Mouse (Mus musculus) yolk sac, embryonic 10.5 days (tissue): ENCODE results near the gene Dhx38.

Source experiments
- DNase-seq: peaks from one replicate; pipeline ENCODE4 v3.0.0-alpha.2; 2017; ENCODE audit warnings: low spot score

The Dhx38 gene

GRCm38 (mm10) chr8:109565498-109566333, at the start of gene Dhx38, which contains the start of gene Txnl4b:
Gene Dhx38 (minus strand): TSS chr8:109565861.
Gene Txnl4b (plus strand): TSS chr8:109565892.
- peak; percentile 98 for DNase-seq

GRCm38 (mm10) chr8:109614243-109615210, 48.9 kb upstream of the Dhx38 start, which contains the start of gene Pkd1l3:
Gene Pkd1l3 (plus strand): TSS chr8:109614517.
- no peak for DNase-seq

GRCm38 (mm10) chr8:109609153-109609502, 43.5 kb upstream of the Dhx38 start:
- DNase-seq: no peak

DNA sequence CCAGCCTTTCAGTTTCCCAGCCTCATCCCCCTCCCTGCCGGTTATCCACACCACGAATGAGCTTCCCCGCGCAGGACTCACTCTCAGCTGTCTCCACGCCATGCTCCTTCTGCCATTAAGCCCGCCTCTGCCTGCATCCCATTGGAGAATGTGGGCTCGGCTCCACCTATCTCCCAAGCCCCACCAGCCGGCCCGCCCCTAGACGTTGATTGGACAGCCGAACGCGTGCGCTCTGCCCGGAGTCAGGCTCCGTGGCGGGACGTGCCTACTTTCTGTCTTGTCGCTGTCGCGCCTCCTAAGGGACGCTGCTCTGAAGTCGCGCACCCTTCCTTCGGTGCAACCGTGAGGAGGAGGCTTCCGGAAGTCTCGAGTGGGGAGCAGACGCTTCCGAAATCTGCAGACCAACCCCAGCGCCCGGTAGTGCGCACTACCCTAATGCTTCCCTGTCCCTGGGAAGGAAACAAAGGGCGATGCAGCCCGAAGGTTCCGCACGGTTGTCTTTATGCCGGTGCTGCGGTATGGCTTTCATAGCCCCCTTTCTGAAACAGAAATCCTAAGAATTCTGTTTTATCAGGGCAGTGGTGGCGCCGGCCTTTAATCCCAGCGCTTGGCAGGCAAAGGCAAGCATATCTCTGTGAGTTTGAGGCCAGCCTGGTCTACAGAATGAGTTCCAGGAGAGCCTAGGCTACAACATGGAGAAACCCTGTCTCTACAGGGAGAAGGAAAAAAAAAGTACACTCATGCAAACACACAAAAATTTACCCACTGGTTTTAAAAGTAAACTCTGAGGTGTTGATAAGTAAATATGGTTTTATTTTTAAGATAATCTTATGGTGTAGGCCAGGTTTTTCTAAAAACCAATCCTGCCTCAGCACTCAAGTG, 42.9 kb upstream of the Dhx38 start, which contains the start of gene Dhodh:
Gene Dhodh, minus strand, starts transcription at position 403 of the 882 bp plus-strand sequence.
- DNase-seq: peak; percentile 95

DNA sequence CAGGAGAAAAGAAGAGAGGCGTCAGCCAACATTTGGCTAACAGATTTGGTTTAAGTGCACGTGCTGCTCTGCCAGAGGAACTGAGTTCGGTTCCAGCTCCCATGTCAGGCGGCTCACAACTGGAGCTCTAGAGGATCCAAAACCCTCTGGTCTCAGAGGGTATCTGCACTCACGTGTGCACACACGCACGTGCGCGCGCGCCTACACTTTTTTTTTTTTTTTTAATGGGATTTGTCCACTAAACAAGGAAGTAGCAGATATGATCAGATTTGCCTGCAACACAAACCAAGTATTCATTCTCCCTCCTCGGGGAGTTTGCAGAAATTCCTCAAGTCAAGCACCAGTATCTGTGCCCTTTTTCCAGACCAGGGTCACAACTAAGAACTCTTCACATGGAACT, 42.0 kb upstream of the Dhx38 start:
- no peak for DNase-seq

- DNase-seq: no peak
Observed at GRCm38 (mm10) chr8:109606725-109607124, 41.1 kb upstream of the Dhx38 start.

- DNase-seq: peak; percentile 33
Observed at GRCm38 (mm10) chr8:109595854-109596253, 30.2 kb upstream of the Dhx38 start.

DNA sequence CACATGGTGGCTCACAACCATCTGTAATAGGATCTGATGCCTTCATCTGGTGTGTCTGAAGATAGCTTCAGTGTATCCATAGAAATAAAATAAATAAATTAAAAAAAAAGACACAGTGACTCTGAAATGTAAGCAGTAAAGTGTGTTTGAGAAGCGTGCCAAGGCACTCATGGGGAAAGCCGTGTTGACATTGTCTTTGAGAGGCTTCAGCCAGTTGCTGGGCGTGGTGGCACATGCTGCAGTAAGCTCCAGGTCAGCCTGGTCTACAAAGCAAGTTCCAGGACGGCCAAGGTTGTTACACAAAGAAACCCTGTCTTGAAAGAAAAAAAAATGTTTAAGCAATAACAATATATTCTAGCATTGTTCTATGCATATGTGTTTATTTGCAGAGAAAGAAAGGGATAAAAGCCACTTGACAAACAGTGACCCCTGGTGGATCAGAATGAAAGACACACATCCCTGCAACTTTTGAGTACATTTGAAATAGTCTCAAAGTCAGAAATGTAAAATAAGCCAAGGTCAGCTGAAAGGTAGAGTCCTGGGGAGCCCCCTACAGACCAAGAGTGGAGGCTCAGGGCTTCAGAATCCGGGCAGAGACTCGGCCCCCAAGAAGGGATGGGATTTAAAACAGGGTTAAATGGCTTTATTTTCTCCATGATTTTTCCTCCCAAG, 27.6 kb upstream of the Dhx38 start:
- DNase-seq: no peak

GRCm38 (mm10) chr8:109592164-109592563, 26.5 kb upstream of the Dhx38 start:
- DNase-seq: no peak

- no peak for DNase-seq
Observed at GRCm38 (mm10) chr8:109591367-109591766, 25.7 kb upstream of the Dhx38 start.

- DNase-seq: peak; percentile 57
Observed at GRCm38 (mm10) chr8:109590901-109591300, 25.2 kb upstream of the Dhx38 start.

- peak; percentile 11 for DNase-seq
Observed at GRCm38 (mm10) chr8:109586972-109587504, 21.4 kb upstream of the Dhx38 start.

DNA sequence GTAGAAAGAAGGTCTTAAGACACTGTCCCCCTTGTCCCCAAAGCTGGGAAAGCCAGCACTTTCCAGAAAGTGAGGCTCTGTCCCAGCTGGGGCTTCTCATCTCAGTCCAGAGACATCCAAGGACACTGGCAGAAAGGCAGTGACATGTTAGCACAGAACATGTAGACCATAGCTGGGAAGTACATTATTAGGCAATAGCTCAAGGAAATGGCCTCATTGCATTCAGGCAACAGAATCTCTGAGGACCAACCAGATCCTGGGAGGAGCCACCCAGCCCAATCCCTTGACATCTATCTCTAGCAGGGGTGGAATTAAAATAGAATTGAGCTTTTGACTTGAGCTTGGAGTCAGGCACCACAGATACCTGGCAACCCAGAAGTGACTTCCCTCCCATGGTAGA, 20.0 kb upstream of the Dhx38 start:
- DNase-seq: no peak

DNA sequence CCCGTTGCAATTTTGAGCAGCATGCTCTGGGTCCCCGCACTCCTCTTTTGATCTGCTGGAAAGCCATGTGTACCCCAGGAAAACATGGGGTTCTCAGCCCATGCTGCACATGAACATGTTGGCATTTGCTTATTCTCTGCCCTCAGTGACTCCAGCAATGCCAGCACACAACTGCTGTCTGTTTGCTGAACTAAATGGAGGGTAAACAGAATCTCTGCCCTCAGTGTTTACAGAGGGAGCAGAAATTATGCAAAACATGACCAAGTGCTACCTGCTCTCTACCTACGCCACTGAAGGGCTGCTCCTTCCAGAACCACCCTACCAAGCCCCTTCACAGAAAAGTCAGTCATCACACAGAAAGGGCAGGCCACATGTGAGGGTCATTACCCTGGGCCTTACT, 19.2 kb upstream of the Dhx38 start:
- DNase-seq: no peak

DNA sequence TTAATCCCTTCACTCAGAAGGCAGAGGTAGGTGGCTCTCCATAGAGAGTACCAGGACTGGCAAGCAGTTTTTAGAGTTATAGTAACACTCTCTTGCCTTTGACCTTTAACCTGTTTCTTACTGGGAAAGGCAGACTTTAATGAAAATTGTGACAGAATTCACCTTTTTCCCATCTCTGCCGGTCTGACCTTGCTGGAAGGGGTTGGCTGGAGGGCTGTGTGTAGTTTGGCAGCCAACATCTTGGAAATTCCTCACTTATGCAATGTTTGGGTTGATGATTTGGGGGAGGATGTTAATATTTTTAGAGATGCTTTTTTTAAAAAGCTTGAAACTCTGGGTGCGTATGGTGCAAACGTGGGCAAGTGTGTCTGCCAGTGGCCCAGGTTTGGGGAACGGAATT, 18.6 kb upstream of the Dhx38 start:
- no peak for DNase-seq

- DNase-seq: no peak
Observed at GRCm38 (mm10) chr8:109578900-109579301, 13.2 kb upstream of the Dhx38 start, which contains the start of gene Hp. Gene Hp (minus strand): TSS chr8:109579172.

GRCm38 (mm10) chr8:109576311-109576710, 10.7 kb upstream of the Dhx38 start:
- no peak for DNase-seq

- DNase-seq: no peak
Observed at GRCm38 (mm10) chr8:109571139-109571538, 5.5 kb upstream of the Dhx38 start.

DNA sequence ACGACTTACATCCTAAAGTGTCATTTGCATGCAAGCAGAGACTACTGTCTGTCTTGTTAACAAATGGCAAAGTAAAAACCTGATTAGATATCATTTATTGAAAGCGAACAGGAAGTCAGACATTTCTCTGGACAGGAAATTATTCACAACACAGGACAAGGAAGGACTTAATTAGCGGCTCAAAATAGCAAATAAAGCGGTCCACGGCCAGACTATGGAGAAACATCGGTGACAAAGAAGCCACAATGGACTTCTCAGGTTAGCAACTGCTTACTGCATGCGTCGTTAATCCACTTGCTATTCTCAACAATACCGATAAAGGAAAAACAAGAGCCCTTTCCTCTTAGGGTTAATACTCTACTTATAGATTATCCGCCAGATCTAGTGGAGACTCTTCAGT, 895 bp downstream of the Dhx38 start:
- no peak for DNase-seq

- no peak for DNase-seq
Observed at GRCm38 (mm10) chr8:109563881-109564280, 1.8 kb downstream of the Dhx38 start.

GRCm38 (mm10) chr8:109551663-109552062, 14.0 kb downstream of the Dhx38 start:
- no peak for DNase-seq
